Mouse (Mus musculus) MEL (cell line): ENCODE measurements around the gene Kcna5.

Experiments
- CHD2 ChIP-seq: IDR thresholded peaks from 2 replicates; pipeline ENCODE4 v1.6.1; 2011; ENCODE audit warnings: low read length, improper control_type of control experiment
- CTCF ChIP-seq, 3 experiments: IDR thresholded peaks in 2 of 3; conservative IDR thresholded peaks in 1 of 3; 2 replicates each; pipeline ENCODE4 v1.5.1; 2011 to 2012; ENCODE audit warnings: low read length in 3 of 3, low read depth in 2 of 3, mild to moderate bottlenecking in 2 of 3, improper control_type of control experiment in 1 of 3, inconsistent platforms in 1 of 3, mixed read lengths in 1 of 3, moderate library complexity in 1 of 3; ENCODE audit not compliant: control insufficient read depth in 1 of 3, insufficient read depth in 1 of 3, poor library complexity in 1 of 3, severe bottlenecking in 1 of 3
- EP300 ChIP-seq, 2 experiments: IDR thresholded peaks; 2 replicates each; pipeline ENCODE4 v1.6.1; 2011; ENCODE audit warnings: improper control_type of control experiment in 2 of 2, low read length in 2 of 2, low read depth in 1 of 2, mild to moderate bottlenecking in 1 of 2
- ETS1 ChIP-seq: IDR thresholded peaks from 2 replicates; pipeline ENCODE4 v1.6.1; 2012; ENCODE audit warnings: low read depth, mild to moderate bottlenecking, inconsistent platforms, low read length, improper control_type of control experiment, moderate library complexity
- HCFC1 ChIP-seq: IDR thresholded peaks from 2 replicates; pipeline ENCODE4 v1.6.1; 2012; ENCODE audit warnings: low read depth, mild to moderate bottlenecking, inconsistent platforms, low read length, improper control_type of control experiment, moderate library complexity
- MAX ChIP-seq: IDR thresholded peaks from 2 replicates; pipeline ENCODE4 v1.6.1; 2011; ENCODE audit warnings: low read length, improper control_type of control experiment
- POLR2A ChIP-seq, 2 experiments: IDR thresholded peaks; 2 replicates each; pipeline ENCODE4 v1.6.1; 2011 to 2012; ENCODE audit warnings: low read length in 2 of 2, mild to moderate bottlenecking in 2 of 2, control low read depth in 1 of 2, improper control_type of control experiment in 1 of 2, low read depth in 1 of 2, moderate library complexity in 1 of 2; ENCODE audit not compliant: control insufficient read depth in 1 of 2, insufficient read depth in 1 of 2, poor library complexity in 1 of 2
- RAD21 ChIP-seq: IDR thresholded peaks from 2 replicates; pipeline ENCODE4 v1.6.1; 2011; ENCODE audit warnings: mild to moderate bottlenecking, low read depth, low read length, improper control_type of control experiment
- TBP ChIP-seq: IDR thresholded peaks from 2 replicates; pipeline ENCODE4 v1.8.0; 2011; ENCODE audit warnings: low read depth, low read length, improper control_type of control experiment
- ZC3H11A ChIP-seq: IDR thresholded peaks from 2 replicates; pipeline ENCODE4 v1.6.1; 2012; ENCODE audit warnings: low read depth, mild to moderate bottlenecking, inconsistent platforms, low read length, improper control_type of control experiment

DNA sequence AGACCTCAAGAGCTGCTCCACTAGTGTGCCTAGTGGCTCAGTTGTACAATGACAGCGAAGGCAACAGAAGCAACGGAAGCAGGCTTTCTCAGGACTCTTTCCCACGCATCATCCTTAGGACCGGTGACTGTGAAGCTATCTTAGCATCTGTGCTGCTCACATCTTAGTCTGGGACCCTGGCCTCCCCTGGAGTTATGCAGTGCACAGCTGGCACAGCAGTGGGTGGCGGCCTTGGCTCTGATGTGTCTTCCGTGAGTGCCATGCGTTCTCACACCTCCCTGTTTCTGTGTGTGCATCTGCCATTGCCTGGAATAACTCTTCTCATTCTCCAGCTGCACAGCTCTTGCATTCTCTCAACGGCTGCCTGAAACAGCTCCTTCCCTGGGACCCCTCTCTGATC, 46.4 kb upstream of the Kcna5 start:
- no peak for TF ChIP-seq MAX
- no peak for TF ChIP-seq CTCF (IDR thresholded peaks at IDR 0.05 in 2 of 3, conservative IDR thresholded peaks at IDR 0.05 in 1 of 3; ENCODE audit: control insufficient read depth in 1 of 3, insufficient read depth in 1 of 3, low read depth in 2 of 3, low read length in 3 of 3, poor library complexity in 1 of 3, severe bottlenecking in 1 of 3)
- no peak for TF ChIP-seq HCFC1
- no peak for TF ChIP-seq EP300 (IDR thresholded peaks at IDR 0.05; ENCODE audit: low read depth in 1 of 2, low read length in 2 of 2)
- TF ChIP-seq ZC3H11A: no peak
- no peak for TF ChIP-seq TBP
- no peak for TF ChIP-seq POLR2A (IDR thresholded peaks at IDR 0.05; ENCODE audit: control insufficient read depth in 1 of 2, insufficient read depth in 1 of 2, low read depth in 1 of 2, low read length in 2 of 2, poor library complexity in 1 of 2)
- TF ChIP-seq CHD2: no peak
- no peak for TF ChIP-seq ETS1
- no peak for TF ChIP-seq RAD21
